Mouse (Mus musculus) thymus, adult 2 months (tissue): Measurements from ENCODE around the gene Kcnab3.

ENCODE experiments used
- CTCF ChIP-seq: fragments of 200-500 bp; IDR thresholded peaks from 2 replicates; pipeline ENCODE4 v1.5.1; 2012; ENCODE audit warnings: mild to moderate bottlenecking, control low read depth, low read length, moderate library complexity, borderline replicate concordance; ENCODE audit not compliant: control insufficient read depth, poor library complexity, insufficient read depth; ENCODE audit errors: extremely low read depth
- POLR2A ChIP-seq: fragments of 200-500 bp; IDR thresholded peaks from 2 replicates; pipeline ENCODE4 v1.6.1; 2012; ENCODE audit warnings: mild to moderate bottlenecking, low read length, control low read depth, moderate library complexity; ENCODE audit not compliant: control insufficient read depth, poor library complexity, insufficient read depth; ENCODE audit errors: extremely low read depth

DNA sequence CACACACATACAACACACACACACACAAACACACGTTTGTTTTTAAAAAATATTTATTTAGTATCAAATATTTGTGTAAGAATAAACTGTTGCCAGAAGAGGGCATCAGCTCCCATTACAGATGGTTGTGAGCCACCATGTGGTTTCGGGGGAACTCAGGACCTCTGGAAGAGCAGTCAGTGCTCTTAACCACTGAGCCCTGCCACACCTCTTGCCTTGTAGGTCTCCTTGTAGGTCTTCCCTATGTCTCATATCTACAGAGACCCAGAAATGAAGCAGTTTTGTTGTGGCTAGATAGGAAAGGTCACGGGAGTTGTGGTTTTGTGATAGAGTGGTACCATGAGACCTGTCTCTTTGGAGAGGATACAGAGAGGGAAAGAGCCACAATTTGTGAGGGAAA is 7.9 kb downstream of the Kcnab3 start:
- TF ChIP-seq POLR2A, result no peak
- no peak for TF ChIP-seq CTCF
